Mouse (Mus musculus): ENCODE measurements around the gene Zfr2. TPM values are rescaled to one million over a fixed set of nuclear protein-coding genes. Genes with fewer than 3 reads are reported as not detected.
A peak's percentile ranks its signal among the peaks of the same experiment; 100 is the strongest.

The Zfr2 gene
- polyA plus RNA-seq, 1 experiment from 2014 or later = 6.8 TPM

Small RNAs within 50 kb of the gene (microRNA-seq; reads per million reads assigned to microRNA genes)
- 6.7 reads per million, percentile 26 among the genes with 10 or more reads in this experiment for gene Mir3057

Other genes starting within 250 kb of the Zfr2 start
- 5.0 and 5.6 TPM in 2 replicates for gene Gng7, start 218.2 kb upstream of the Zfr2 start, polyA plus RNA-seq (2015; fragmentation: Nextera tagmentation; extraction: Ambion mirVana)
- gene Diras1, start 207.5 kb upstream of the Zfr2 start, polyA plus RNA-seq (2015; fragmentation: Nextera tagmentation; extraction: Ambion mirVana) = 0.19 and 0.23 TPM in 2 replicates
- gene Slc39a3, start 195.7 kb upstream of the Zfr2 start, polyA plus RNA-seq (2015; fragmentation: Nextera tagmentation; extraction: Ambion mirVana) = 13.7 and 16.3 TPM in 2 replicates
- 201 and 226 TPM in 2 replicates for gene Sgta, start 173.0 kb upstream of the Zfr2 start, polyA plus RNA-seq (2015; fragmentation: Nextera tagmentation; extraction: Ambion mirVana)
- gene Thop1, start 163.1 kb upstream of the Zfr2 start, polyA plus RNA-seq (2015; fragmentation: Nextera tagmentation; extraction: Ambion mirVana) = 62.5 and 67.4 TPM in 2 replicates
- 0.64 and 0.77 TPM in 2 replicates for gene Creb3l3, start 134.3 kb upstream of the Zfr2 start, polyA plus RNA-seq (2015; fragmentation: Nextera tagmentation; extraction: Ambion mirVana)
- gene Map2k2, start 127.2 kb upstream of the Zfr2 start, polyA plus RNA-seq (2015; fragmentation: Nextera tagmentation; extraction: Ambion mirVana) = 182 and 202 TPM in 2 replicates
- gene Zbtb7a, start 97.9 kb upstream of the Zfr2 start, polyA plus RNA-seq (2015; fragmentation: Nextera tagmentation; extraction: Ambion mirVana) = 25.6 and 26.6 TPM in 2 replicates
- gene Pias4, start 65.2 kb upstream of the Zfr2 start, polyA plus RNA-seq (2015; fragmentation: Nextera tagmentation; extraction: Ambion mirVana) = 48.6 and 51.2 TPM in 2 replicates
- 563 and 597 TPM in 2 replicates for gene Eef2, start 56.5 kb upstream of the Zfr2 start, polyA plus RNA-seq (2015; fragmentation: Nextera tagmentation; extraction: Ambion mirVana)
- 41.0 and 47.9 TPM in 2 replicates for gene Dapk3, start 50.1 kb upstream of the Zfr2 start, polyA plus RNA-seq (2015; fragmentation: Nextera tagmentation; extraction: Ambion mirVana)
- gene 4930442H23Rik, start 49.3 kb upstream of the Zfr2 start, polyA plus RNA-seq (2015; fragmentation: Nextera tagmentation; extraction: Ambion mirVana) = not detected in 2 replicates
- 0.18 TPM in 1 of 2 replicates, not detected in the other for gene Nmrk2, start 31.1 kb upstream of the Zfr2 start, polyA plus RNA-seq (2015; fragmentation: Nextera tagmentation; extraction: Ambion mirVana)
- gene Atcay, start 2.3 kb upstream of the Zfr2 start, polyA plus RNA-seq (2015; fragmentation: Nextera tagmentation; extraction: Ambion mirVana) = 0.28 and 0.51 TPM in 2 replicates
- gene Matk, start 19.8 kb downstream of the Zfr2 start, polyA plus RNA-seq (2015; fragmentation: Nextera tagmentation; extraction: Ambion mirVana) = 5.8 and 6.8 TPM in 2 replicates
- 230 and 244 TPM in 2 replicates for gene Mrpl54, start 33.8 kb downstream of the Zfr2 start, polyA plus RNA-seq (2015; fragmentation: Nextera tagmentation; extraction: Ambion mirVana)
- gene Apba3, start 33.8 kb downstream of the Zfr2 start, polyA plus RNA-seq (2015; fragmentation: Nextera tagmentation; extraction: Ambion mirVana) = 59.7 and 63.4 TPM in 2 replicates
- gene Tjp3, start 58.4 kb downstream of the Zfr2 start, polyA plus RNA-seq (2015; fragmentation: Nextera tagmentation; extraction: Ambion mirVana) = 15.9 and 18.1 TPM in 2 replicates
- gene Pip5k1c, start 59.8 kb downstream of the Zfr2 start, polyA plus RNA-seq (2015; fragmentation: Nextera tagmentation; extraction: Ambion mirVana) = 51.0 and 61.3 TPM in 2 replicates
- 38.8 and 44.2 TPM in 2 replicates for gene Cactin, start 87.9 kb downstream of the Zfr2 start, polyA plus RNA-seq (2015; fragmentation: Nextera tagmentation; extraction: Ambion mirVana)
- gene Tbxa2r, start 95.6 kb downstream of the Zfr2 start, polyA plus RNA-seq (2015; fragmentation: Nextera tagmentation; extraction: Ambion mirVana) = 14.4 and 18.3 TPM in 2 replicates
- 0.08 TPM in 1 of 2 replicates, not detected in the other for gene Gipc3, start 110.1 kb downstream of the Zfr2 start, polyA plus RNA-seq (2015; fragmentation: Nextera tagmentation; extraction: Ambion mirVana)
- 87.0 and 94.6 TPM in 2 replicates for gene Hmg20b, start 117.3 kb downstream of the Zfr2 start, polyA plus RNA-seq (2015; fragmentation: Nextera tagmentation; extraction: Ambion mirVana)
- 10.3 and 11.5 TPM in 2 replicates for gene Mfsd12, start 124.3 kb downstream of the Zfr2 start, polyA plus RNA-seq (2015; fragmentation: Nextera tagmentation; extraction: Ambion mirVana)
- 0.62 and 1.6 TPM in 2 replicates for gene 4930404N11Rik, start 132.7 kb downstream of the Zfr2 start, polyA plus RNA-seq (2015; fragmentation: Nextera tagmentation; extraction: Ambion mirVana)
- 105 and 114 TPM in 2 replicates for gene Fzr1, start 145.4 kb downstream of the Zfr2 start, polyA plus RNA-seq (2015; fragmentation: Nextera tagmentation; extraction: Ambion mirVana)
- 79.7 and 82.2 TPM in 2 replicates for gene Dohh, start 151.3 kb downstream of the Zfr2 start, polyA plus RNA-seq (2015; fragmentation: Nextera tagmentation; extraction: Ambion mirVana)
- gene Gm48551, start 151.3 kb downstream of the Zfr2 start, polyA plus RNA-seq (2015; fragmentation: Nextera tagmentation; extraction: Ambion mirVana) = 2.5 and 4.1 TPM in 2 replicates
- 1.6 and 2.1 TPM in 2 replicates for gene Gm48552, start 155.8 kb downstream of the Zfr2 start, polyA plus RNA-seq (2015; fragmentation: Nextera tagmentation; extraction: Ambion mirVana)
- 26.0 and 29.4 TPM in 2 replicates for gene Smim24, start 159.9 kb downstream of the Zfr2 start, polyA plus RNA-seq (2015; fragmentation: Nextera tagmentation; extraction: Ambion mirVana)
- gene Nfic, start 222.5 kb downstream of the Zfr2 start, polyA plus RNA-seq (2015; fragmentation: Nextera tagmentation; extraction: Ambion mirVana) = 67.9 and 84.5 TPM in 2 replicates
- gene Celf5, start 249.6 kb downstream of the Zfr2 start, polyA plus RNA-seq (2015; fragmentation: Nextera tagmentation; extraction: Ambion mirVana) = 0.50 and 0.82 TPM in 2 replicates

Data from kidney, embryonic 15.5 days (tissue).